Mouse (Mus musculus) gastrocnemius, adult 2 months (tissue): ENCODE data around the gene Hic1. TPM values are rescaled to one million over a fixed set of nuclear protein-coding genes. Genes with fewer than 3 reads are reported as not detected.

Experiments used
- DNase-seq: peaks from one replicate; pipeline ENCODE4 v3.0.0; 2022
- H3K27ac ChIP-seq: fragments of 200-600 bp; 2 replicates; pipeline ENCODE4 v1.8.1; 2022; ENCODE audit warnings: mild to moderate bottlenecking
- H3K4me3 ChIP-seq: fragments of 200-600 bp; 2 replicates; pipeline ENCODE4 v1.8.1; 2022; ENCODE audit warnings: mild to moderate bottlenecking, moderate library complexity
- CTCF ChIP-seq: fragments of 200-600 bp; IDR thresholded peaks from 2 replicates; pipeline ENCODE4 v1.8.1; 2022; ENCODE audit warnings: antibody characterized with exemption, mild to moderate bottlenecking, moderate library complexity
- intact Hi-C: fragments of 180-260 bp; cut with DNase I; formaldehyde crosslinking; loops from one replicate; pipeline ENCODE4 v1.15.1; 2025
- long read RNA-seq, 2 experiments: library from polyadenylated mRNA; stranded (forward); transcript quantifications; one replicate each; pipeline ENCODE4 v2.0.0; 2021
- total RNA-seq, 2 experiments: library from RNA; stranded (reverse); gene quantifications; 2 replicates each; pipeline ENCODE4 v1.2.3; 2021

The Hic1 gene
- 1 to 10 TPM; 4.6 to 6.6 TPM for total RNA-seq
- long read RNA-seq, experiment 1, partial matches to known transcripts: 0 of 5 reads
- long read RNA-seq, experiment 1, other reads (novel, unspliced or antisense): 0 of 5 reads
- long read RNA-seq, experiment 2, partial matches to known transcripts: 0 of 4 reads
- long read RNA-seq, experiment 2, other reads (novel, unspliced or antisense): 1 of 4 reads

DNA sequence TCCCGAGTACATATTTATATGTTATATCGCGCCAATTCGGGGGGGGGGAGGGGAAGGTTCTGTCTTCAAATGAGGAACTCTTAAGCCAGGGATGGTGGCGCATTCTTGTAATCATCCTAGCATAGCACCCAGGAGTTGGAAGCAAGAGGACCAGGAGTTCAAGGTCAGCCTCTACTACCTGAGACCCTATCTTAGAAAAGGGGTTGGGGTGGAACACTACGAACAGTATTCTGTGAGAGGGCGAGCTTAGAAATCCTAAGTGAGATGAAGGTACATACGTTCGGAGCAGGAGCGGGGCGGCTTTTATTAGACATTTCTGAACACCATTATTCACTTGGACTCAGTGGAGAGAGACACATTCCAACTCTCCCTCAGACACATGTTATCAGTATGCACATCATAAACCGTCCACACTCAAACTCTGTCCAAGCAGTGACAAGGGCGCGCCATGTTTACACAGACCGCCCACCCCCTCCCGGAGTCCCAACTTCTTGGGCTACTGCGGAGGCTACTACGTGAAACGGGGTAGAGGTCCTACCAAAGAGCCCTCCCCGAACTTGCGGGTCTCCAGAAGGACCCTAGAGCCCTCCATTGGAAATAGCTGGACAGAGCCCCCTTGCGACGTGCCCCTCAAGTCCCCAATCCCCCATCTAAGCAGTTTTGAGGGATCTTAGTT is at the start of gene Hic1:
TSS of gene Hic1 (minus strand) at position 115 of the 676 bp plus-strand sequence.
- peak; percentile 35 for DNase-seq
- Histone ChIP-seq H3K27ac (peak within 1 kb of the TSS; percentile 92), H3K4me3 (peak within 1 kb of the TSS; percentile 94)
- intact Hi-C loops: loop anchor here (1.0 to 5.0 kb wide), 3 partner anchors 122 to 223 kb away; no protein-coding TSS in a partner anchor
- no peak for TF ChIP-seq CTCF

DNA sequence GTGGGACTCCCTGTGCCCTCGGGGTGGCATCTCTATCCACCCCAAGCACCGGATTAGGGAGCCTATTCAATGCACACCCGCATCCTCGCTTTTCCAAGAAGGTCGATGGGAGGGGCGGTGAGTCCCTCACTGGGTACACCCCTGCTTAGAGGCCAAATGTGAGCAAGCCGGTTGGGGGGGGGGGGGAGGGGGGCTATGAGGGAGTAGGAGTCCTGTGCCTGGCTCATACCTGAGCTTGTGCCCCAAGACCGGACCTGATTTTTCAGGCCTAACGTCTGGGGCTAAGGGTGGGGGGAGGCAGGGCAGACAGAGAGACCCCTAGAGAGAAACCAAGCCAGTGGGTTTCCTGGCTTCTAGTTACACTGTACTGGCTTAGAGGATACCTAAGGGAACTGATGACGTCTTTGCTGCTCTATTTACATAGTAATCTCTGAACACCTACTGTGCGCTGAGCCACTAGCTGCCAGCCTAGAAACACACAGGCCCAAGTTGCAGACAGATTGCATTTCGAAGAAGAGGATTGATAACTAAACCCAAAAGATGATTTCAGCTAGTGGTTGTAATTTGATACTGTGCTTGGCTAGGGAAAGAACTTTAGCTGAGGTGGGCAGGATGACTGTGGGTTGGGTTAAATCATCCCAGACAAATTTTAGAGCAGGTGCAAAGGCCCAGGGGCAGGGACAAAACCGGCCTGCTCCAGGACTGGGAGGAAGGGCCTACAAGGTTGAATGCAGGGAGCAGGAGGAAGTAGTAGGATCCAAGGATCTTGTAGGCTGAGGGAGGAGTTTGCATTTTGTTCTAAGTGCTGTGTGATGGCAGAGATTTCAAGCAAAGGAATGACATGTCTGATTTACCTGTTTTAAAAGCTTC is 45.0 kb upstream of the Hic1 start:
- Histone ChIP-seq H3K4me3 (peak overlapping the region; percentile 51), H3K27ac (peak overlapping the region; percentile 65)
- no peak for DNase-seq
- no peak for TF ChIP-seq CTCF
- intact Hi-C loops: no loop called here

DNA sequence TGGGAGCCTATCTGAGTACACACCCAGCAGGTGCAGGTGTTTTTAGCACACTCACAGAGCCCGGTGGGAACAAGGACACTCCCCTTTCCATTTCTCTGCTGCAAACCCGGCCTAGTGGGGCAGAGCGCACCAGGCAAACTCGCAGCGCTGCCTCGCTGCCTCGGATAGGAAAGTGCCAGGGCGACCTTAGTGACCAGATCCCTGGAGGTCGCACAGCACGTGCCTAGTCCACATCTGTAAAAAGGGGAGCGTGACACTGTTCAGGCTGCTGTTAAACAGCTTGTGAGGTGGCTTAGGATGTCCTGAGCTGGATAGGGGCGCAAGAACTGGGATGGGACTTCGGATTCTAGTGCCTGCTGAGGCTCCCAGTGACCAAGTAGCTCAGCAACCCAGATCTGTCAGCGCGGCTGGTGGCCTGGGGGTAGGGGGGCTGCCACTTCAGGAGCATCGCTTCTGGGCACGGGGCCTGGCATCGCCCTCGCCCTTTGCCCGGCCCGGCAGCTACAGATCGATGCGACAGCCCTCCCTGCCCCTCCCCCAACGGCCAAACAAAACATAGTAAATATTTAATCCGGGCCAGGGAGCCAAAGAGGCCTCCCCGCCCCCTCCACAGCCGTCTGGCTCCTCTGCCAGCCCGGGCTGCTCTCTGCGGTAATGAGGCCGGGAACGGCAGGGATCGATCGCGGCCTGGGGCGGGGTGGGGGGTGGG is 44.2 kb upstream of the Hic1 start:
- H3K4me3 ChIP-seq: peak overlapping the region; percentile 51
- intact Hi-C loops: no loop called here
- peak; percentile 52 for DNase-seq
- no peak for TF ChIP-seq CTCF
- H3K27ac ChIP-seq: peak overlapping the region; percentile 65

DNA sequence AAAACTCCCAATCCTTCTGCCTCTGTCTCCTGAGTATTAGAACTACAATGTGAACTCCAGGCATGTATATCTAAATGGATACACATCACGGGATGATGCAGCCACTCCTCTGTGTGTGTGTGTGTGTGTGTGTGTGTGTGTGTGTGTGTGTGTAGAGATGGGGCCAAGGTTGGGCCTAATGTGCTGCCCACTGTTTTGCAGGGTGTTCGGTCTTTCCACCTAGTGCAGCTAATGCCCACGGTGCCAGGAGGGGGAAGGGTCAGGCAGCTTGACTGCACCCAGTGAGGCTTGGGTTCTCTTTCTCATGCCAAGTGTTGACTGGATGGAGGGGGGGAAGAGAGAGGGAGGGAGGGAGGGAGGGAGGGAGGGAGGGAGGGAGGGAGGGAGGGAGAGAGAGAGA is 43.6 kb upstream of the Hic1 start:
- H3K27ac ChIP-seq: peak overlapping the region; percentile 94
- 0 out of 2 replicates have a peak overlapping the region, but pooled peaks have one; percentile 19 for H3K4me3 ChIP-seq
- intact Hi-C loops: no loop called here
- TF ChIP-seq CTCF: no peak
- peak; percentile 61 for DNase-seq

DNA sequence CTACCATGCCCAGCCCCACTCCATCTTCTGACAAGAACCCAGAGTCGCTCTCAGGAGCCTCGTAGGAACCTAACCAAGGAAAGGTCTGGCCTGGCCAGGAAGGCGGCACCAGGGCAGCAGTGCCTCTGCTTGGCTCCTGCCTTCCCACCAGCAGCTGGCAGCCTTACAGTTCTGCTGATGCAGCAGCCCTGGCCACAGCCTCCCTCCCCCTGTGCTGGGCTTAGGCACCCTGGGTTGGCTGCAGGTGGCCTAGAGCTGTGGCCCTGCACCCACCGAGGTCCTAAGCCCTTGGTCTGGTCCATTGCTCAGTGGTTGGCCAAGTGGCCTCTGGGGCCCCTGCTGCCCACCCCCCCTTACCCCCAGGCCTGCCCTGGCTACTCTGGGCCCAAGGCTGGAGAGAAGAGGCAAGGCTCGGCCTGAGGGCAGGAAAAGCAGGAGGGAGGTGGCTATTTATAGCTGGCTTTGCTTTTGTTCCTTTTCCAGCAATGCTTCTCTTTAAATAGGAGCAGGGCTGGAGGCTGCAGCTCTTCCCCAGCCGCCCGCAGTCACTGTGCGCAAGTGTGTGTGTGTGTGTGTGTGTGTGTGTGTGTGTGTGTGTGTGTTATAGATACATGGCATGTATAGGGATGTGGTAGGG is 42.8 kb upstream of the Hic1 start:
- no peak for TF ChIP-seq CTCF
- Histone ChIP-seq H3K27ac (peak overlapping the region; percentile 94), H3K4me3 (peak overlapping the region; percentile 47)
- DNase-seq: peak; percentile 84
- intact Hi-C loops: no loop called here

DNA sequence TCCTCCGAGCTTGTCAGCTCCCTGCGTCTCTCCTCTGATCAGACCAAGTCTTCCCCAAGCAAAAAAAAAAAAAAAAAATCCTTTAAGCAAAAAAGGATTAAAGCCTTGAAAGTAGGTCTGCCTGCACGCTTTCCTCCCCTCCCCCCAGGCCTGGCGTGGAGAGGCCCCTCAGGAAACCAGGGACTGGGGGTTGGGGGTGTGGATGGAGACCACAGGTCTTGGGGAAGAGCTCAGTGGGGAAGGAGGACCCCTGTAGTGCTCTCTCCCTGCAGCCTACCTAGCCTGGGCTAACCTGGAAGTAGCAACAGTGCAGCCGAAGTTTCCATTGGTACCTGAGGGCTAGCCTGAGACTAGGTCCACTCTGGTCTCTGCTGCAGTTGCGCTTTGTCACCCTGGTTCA is 41.4 kb upstream of the Hic1 start:
- TF ChIP-seq CTCF: no peak
- DNase-seq: no peak
- intact Hi-C loops: no loop called here
- H3K4me3 ChIP-seq: no peak overlapping the region
- H3K27ac ChIP-seq: no peak overlapping the region

DNA sequence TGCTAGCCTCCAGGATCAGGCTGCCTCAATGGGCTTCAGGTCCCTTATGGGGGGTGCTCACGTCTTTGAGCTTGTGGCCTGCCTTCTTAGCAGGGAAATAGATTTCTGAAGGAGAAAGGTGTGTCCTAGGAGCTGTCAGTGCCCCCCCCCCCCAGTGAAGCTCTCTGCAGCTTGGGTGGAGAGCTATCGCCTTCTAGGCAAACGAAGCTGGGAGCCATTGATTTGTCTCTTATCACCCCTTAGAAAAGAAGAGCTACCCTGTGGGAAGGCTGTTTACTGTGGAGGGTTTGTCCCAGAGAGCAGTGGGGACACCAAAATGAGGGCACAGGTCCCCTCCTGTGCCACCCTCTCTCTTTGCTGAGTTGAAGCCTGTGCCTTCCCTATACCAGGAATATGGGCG is 40.8 kb upstream of the Hic1 start:
- intact Hi-C loops: no loop called here
- Histone ChIP-seq H3K4me3 (no peak overlapping the region), H3K27ac (no peak overlapping the region)
- TF ChIP-seq CTCF: no peak
- DNase-seq: no peak

DNA sequence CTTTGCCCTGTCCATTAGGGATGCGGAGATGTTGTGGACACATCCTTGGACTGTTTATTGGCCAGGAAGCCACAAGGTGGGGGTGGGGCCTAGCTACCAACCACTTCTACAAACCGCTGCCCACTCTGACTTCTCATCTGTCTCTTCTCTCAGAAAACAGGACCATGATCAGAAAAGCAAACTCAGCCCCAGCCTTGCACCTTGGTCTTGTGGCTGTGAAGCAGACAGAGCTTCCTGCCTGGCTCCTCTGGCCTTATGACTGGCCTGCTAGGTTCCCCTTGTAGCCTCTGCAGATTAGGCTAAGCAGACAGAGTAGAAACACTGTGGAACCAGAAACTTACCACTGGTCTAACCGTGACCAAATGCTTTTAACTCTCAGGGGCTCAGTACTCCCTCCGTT is 40.0 kb upstream of the Hic1 start:
- H3K4me3 ChIP-seq: no peak overlapping the region
- intact Hi-C loops: no loop called here
- no peak overlapping the region for H3K27ac ChIP-seq
- no peak for DNase-seq
- no peak for TF ChIP-seq CTCF

DNA sequence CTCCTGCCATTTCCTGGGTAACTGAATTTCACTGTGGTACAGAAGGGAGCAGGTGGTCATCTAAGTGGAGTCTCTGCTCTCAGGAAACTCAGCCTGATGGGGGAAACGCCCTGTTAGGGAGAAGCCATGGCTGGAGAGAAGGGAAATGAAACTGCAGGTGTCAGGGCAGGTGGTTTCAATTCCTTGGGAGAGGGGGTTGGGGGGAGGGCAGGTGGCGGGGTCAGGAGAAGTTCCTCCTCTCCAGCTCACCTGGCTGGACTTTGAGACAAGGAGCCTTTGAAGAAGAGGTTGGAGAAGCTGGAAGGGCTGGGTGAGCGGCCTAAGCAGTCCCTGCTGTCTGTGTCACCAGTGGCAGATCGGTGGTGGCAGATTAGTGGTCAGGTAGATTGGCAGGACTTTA is 37.0 kb upstream of the Hic1 start:
- intact Hi-C loops: no loop called here
- TF ChIP-seq CTCF: no peak
- no peak overlapping the region for H3K27ac ChIP-seq
- no peak for DNase-seq
- no peak overlapping the region for H3K4me3 ChIP-seq

DNA sequence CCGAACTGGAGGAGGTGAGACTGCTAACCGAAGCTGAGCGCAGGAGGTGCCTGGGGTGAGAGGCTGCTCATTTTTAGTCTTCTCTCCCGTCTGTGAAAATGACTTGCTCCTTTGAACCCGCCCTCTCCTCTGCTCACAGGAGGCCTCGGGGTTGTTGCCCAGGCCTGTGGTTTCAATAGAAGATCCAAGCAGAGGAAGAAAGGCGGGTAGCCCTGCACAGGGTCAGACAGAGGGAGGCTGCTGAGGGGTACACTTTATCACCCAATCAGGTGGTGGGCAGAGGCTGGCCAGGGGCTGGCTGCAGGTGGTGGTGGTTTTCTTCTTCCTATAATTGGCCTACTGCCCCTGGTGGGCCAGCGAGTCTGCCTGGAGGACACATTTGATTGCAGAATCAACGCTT is 35.2 kb upstream of the Hic1 start:
- no peak for TF ChIP-seq CTCF
- DNase-seq: no peak
- intact Hi-C loops: no loop called here
- no peak overlapping the region for H3K4me3 ChIP-seq
- no peak overlapping the region for H3K27ac ChIP-seq

DNA sequence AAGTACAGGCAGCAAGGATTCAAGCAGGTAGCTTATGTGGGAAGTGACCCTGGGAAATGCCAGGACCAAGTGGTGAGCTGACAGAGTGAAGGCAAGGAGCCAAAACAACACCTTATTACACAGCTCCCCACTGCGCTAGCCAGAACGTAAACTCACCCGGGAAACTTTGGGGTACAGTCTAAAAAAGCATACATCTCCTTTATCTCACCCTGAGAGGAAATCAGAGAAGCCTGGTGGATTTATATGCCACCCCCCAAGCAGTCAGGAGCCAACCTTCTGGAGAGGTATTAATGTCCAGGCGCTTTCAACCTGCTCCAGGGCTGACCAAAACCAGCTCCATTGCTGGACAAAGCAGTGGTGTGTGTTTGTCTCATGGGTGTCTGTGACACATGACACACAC is 34.6 kb upstream of the Hic1 start:
- intact Hi-C loops: no loop called here
- Histone ChIP-seq H3K4me3 (no peak overlapping the region), H3K27ac (no peak overlapping the region)
- TF ChIP-seq CTCF: no peak
- DNase-seq: no peak

DNA sequence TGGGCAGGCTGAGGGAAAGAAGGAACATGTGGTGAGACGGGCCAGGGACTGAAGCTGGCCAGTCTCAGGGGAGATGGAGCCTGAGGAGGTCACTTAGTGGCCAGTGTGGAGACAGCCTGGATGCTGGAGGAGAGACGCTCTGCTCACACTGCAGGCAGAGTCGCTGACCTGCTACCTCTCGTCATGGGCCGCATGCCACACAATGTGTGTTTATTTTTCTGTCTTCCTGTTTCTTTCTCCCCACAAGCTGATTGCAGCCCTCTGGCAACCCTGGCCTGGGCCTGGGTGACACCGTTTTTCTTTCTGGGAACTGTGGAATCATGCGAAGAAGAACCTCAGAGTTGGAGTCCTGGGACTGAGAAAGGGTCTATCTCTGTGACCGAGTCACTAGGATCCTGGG is 32.4 kb upstream of the Hic1 start:
- no peak for TF ChIP-seq CTCF
- H3K4me3 ChIP-seq: no peak overlapping the region
- H3K27ac ChIP-seq: no peak overlapping the region
- no peak for DNase-seq
- intact Hi-C loops: no loop called here
